7 mouse cellular contexts compared by ENCODE assay signal in genomic region chr17:86337076-86337475, GRCm38 (mm10).
DNase-seq lines count a peak whose midpoint lies in the region; ATAC-seq and TF ChIP-seq lines count a peak whose summit lies in the region.

No protein-coding gene starts in this region.

- dilution Hi-C loops in CH12.LX (cut with MboI; ENCODE audit: extremely low pct_ligation_motif_present, extremely low pct_unique_long_range_greater_than_20kb, low sequenced_read_pairs): no loop called here

- peak overlapping the region; percentile 100 for H3K27ac ChIP-seq in CH12.LX (ENCODE audit: insufficient read depth, low read depth)
- peak overlapping the region; percentile 29; the same call in 1 of the 2 replicates for H3K27ac ChIP-seq in brown adipose tissue, adult 24 weeks (replicated peaks; ENCODE audit: low read depth, low read length)
- peak overlapping the region; percentile 44 for H3K27ac ChIP-seq in small intestine, adult 2 months (ENCODE audit: insufficient read depth, low read depth, low read length)

- no peak for ATAC-seq in cerebellum, adult (ENCODE audit: insufficient number of reproducible peaks, low FRiP score, low TSS enrichment)

- TF ChIP-seq EP300 in CH12.LX (IDR thresholded peaks at IDR 0.05; ENCODE audit: low read length): peak; percentile 90

- no peak for TF ChIP-seq CTCF in CH12.LX (conservative IDR thresholded peaks at IDR 0.05 in 1 of 2, IDR thresholded peaks at IDR 0.05 in 1 of 2; ENCODE audit: low read depth in 2 of 2, low read length in 2 of 2)
- no peak for TF ChIP-seq CTCF in small intestine, adult 2 months (IDR thresholded peaks at IDR 0.05; ENCODE audit: extremely low read depth, insufficient read length, insufficient replicate concordance, low read depth, low read length)

- peak; percentile 94 for DNase-seq in CH12.LX (ENCODE audit: extremely low read depth)
- peak; percentile 60 to 70 for DNase-seq in kidney, postnatal 36 days
- DNase-seq in gastrocnemius, postnatal 25 days: no peak
- no peak for DNase-seq in gastrocnemius, postnatal 4 days (ENCODE audit: low spot score in 2 of 2)

- in situ Hi-C loops in CH12.LX (cut with MboI; ENCODE audit: low pct_ligation_motif_present, low pct_unique_long_range_greater_than_20kb, low sequenced_read_pairs): no loop called here

- WGBS in small intestine, adult 2 months: 60% methylated on average over 3 of the region's 3 CpGs

- H3K79me2 ChIP-seq in CH12.LX (replicated peaks; ENCODE audit: control insufficient read depth, extremely low read depth, insufficient read depth, poor library complexity, severe bottlenecking): peaks cover 4% of the 10 kb centered on the region; the same call in 1 of the 2 replicates

- peaks cover 0 to 16% of the 10 kb centered on the region in 2 experiments for H3K36me3 ChIP-seq in CH12.LX (replicated peaks in 1 of 2; ENCODE audit: control insufficient read depth in 1 of 2, insufficient read depth in 1 of 2, low read length in 1 of 2)
- no peaks in the 10 kb centered on the region for H3K36me3 ChIP-seq in small intestine, adult 2 months (ENCODE audit: control insufficient read depth, insufficient read depth, low read length)

- H3K27me3 ChIP-seq in CH12.LX (replicated peaks): no peaks in the 10 kb centered on the region
- H3K27me3 ChIP-seq in small intestine, adult 2 months (ENCODE audit: control insufficient read depth, insufficient read depth, low read length): no peaks in the 10 kb centered on the region

- peak overlapping the region; percentile 76 for H3K4me2 ChIP-seq in CH12.LX (ENCODE audit: insufficient read depth, low read depth, poor library complexity, severe bottlenecking)

- H3K4me1 ChIP-seq in CH12.LX (ENCODE audit: control insufficient read depth in 1 of 2, insufficient read depth in 2 of 2): peaks cover 42 to 86% of the 10 kb centered on the region in 2 experiments
- peaks cover 14% of the 10 kb centered on the region for H3K4me1 ChIP-seq in brown adipose tissue, adult 24 weeks (ENCODE audit: control insufficient read depth, insufficient read depth, insufficient read length, low read length)
- H3K4me1 ChIP-seq in small intestine, adult 2 months (ENCODE audit: control insufficient read depth, insufficient read depth, insufficient read length, low read length): peaks cover 16% of the 10 kb centered on the region; the same call in 1 of the 2 replicates

- TF ChIP-seq POLR2A in CH12.LX (IDR thresholded peaks at IDR 0.05; ENCODE audit: low read depth, low read length): 0 out of 2 replicates have a peak, but pooled peaks have one; percentile 35
- no peak for TF ChIP-seq POLR2A in small intestine, adult 2 months (IDR thresholded peaks at IDR 0.05; ENCODE audit: low read depth, low read length)

- no peak; the same call in 1 of the 2 replicates for TF ChIP-seq RAD21 in CH12.LX (IDR thresholded peaks at IDR 0.05; ENCODE audit: low read depth, low read length)

- H3K9ac ChIP-seq in CH12.LX (ENCODE audit: insufficient read depth, low read depth): peak overlapping the region; percentile 21; the same call in 1 of the 2 replicates

- no peaks in the 10 kb centered on the region for H3K9me3 ChIP-seq in CH12.LX (replicated peaks; ENCODE audit: low read length)

- peak overlapping the region in 1 of 3 experiments; percentile 45 for H3K4me3 ChIP-seq in CH12.LX (replicated peaks in 1 of 3; ENCODE audit: low read depth in 2 of 3, low read length in 2 of 3, poor library complexity in 1 of 3)
- no peak overlapping the region for H3K4me3 ChIP-seq in brown adipose tissue, adult 24 weeks (ENCODE audit: insufficient read depth, low read depth, low read length)
- no peak overlapping the region for H3K4me3 ChIP-seq in small intestine, adult 2 months (ENCODE audit: low read depth, low read length)

TF ChIP-seq in CH12.LX, 34 proteins besides CTCF, POLR2A, EP300 and RAD21:
- TF ChIP-seq MAFK (IDR thresholded peaks at IDR 0.05; ENCODE audit: insufficient replicate concordance, low read length): no peak
- no peak for TF ChIP-seq ZMIZ1 (IDR thresholded peaks at IDR 0.05; ENCODE audit: low read depth, low read length)
- TF ChIP-seq ELF1 (IDR thresholded peaks at IDR 0.05; ENCODE audit: low read depth, low read length): peak; percentile 62; the same call in 1 of the 2 replicates
- TF ChIP-seq TBP (conservative IDR thresholded peaks at IDR 0.05; ENCODE audit: low read depth, low read length): peak; percentile 72
- TF ChIP-seq MYC (IDR thresholded peaks at IDR 0.05; ENCODE audit: low read depth, low read length): peak; percentile 93
- no peak for TF ChIP-seq NRF1 (IDR thresholded peaks at IDR 0.05; ENCODE audit: low read depth, low read length)
- TF ChIP-seq CHD2 (IDR thresholded peaks at IDR 0.05; ENCODE audit: low read length): no peak
- no peak for TF ChIP-seq NELFE (IDR thresholded peaks at IDR 0.05; ENCODE audit: low read depth, low read length)
- peak; percentile 92 for TF ChIP-seq ETS1 (conservative IDR thresholded peaks at IDR 0.05; ENCODE audit: low read depth, low read length)
- no peak for TF ChIP-seq HCFC1 (IDR thresholded peaks at IDR 0.05; ENCODE audit: low read depth, low read length)
- TF ChIP-seq SIN3A (IDR thresholded peaks at IDR 0.05; ENCODE audit: low read length): no peak
- no peak for TF ChIP-seq ZKSCAN1 (IDR thresholded peaks at IDR 0.05; ENCODE audit: borderline replicate concordance, low read depth, low read length)
- TF ChIP-seq PAX5 (IDR thresholded peaks at IDR 0.05; ENCODE audit: low read length): no peak
- no peak for TF ChIP-seq E2F4 (IDR thresholded peaks at IDR 0.05; ENCODE audit: insufficient replicate concordance, low read depth, low read length)
- peak; percentile 97 for TF ChIP-seq BHLHE40 (IDR thresholded peaks at IDR 0.05; ENCODE audit: low read depth, low read length)
- 0 out of 2 replicates have a peak, but pooled peaks have one; percentile 47 for TF ChIP-seq MAX (IDR thresholded peaks at IDR 0.05; ENCODE audit: low read length)
- no peak for TF ChIP-seq JUND (conservative IDR thresholded peaks at IDR 0.05; ENCODE audit: low read depth, low read length)
- no peak for TF ChIP-seq CHD1 (IDR thresholded peaks at IDR 0.05; ENCODE audit: low read depth, low read length)
- TF ChIP-seq IRF4 (IDR thresholded peaks at IDR 0.05; ENCODE audit: low read depth, low read length): peak; percentile 96
- TF ChIP-seq UBTF (IDR thresholded peaks at IDR 0.05; ENCODE audit: low read depth, low read length): no peak
- TF ChIP-seq RCOR1 (conservative IDR thresholded peaks at IDR 0.05; ENCODE audit: low read depth, low read length): peak; percentile 68; the same call in 1 of the 2 replicates
- TF ChIP-seq USF2 (conservative IDR thresholded peaks at IDR 0.05; ENCODE audit: low read depth, low read length): no peak
- peak; percentile 48 for TF ChIP-seq MXI1 (IDR thresholded peaks at IDR 0.05; ENCODE audit: low read depth, low read length)
- no peak for TF ChIP-seq USF1 (IDR thresholded peaks at IDR 0.05; ENCODE audit: low read depth, low read length)
- 0 out of 2 replicates have a peak, but pooled peaks have one; percentile 55 for TF ChIP-seq KAT2A (IDR thresholded peaks at IDR 0.05; ENCODE audit: insufficient replicate concordance, low read length)
- no peak; the same call in 1 of the 2 replicates for TF ChIP-seq TCF12 (IDR thresholded peaks at IDR 0.05; ENCODE audit: low read depth, low read length)
- TF ChIP-seq ZNF384 (IDR thresholded peaks at IDR 0.05; ENCODE audit: low read depth, low read length): no peak
- no peak for TF ChIP-seq JUN (IDR thresholded peaks at IDR 0.05; ENCODE audit: insufficient read depth, low read depth, low read length)
- TF ChIP-seq ZC3H11A (IDR thresholded peaks at IDR 0.05; ENCODE audit: low read depth, low read length): no peak
- no peak for TF ChIP-seq GABPA (IDR thresholded peaks at IDR 0.05; ENCODE audit: insufficient replicate concordance, low read depth, low read length)
- TF ChIP-seq MAZ (IDR thresholded peaks at IDR 0.05; ENCODE audit: low read depth, low read length): peak; percentile 40; the same call in 1 of the 2 replicates
- no peak for TF ChIP-seq POLR2AphosphoS2 (IDR thresholded peaks at IDR 0.05; ENCODE audit: low read depth, low read length)
- peak; percentile 18; the same call in 1 of the 2 replicates for TF ChIP-seq SMC3 (IDR thresholded peaks at IDR 0.05; ENCODE audit: low read depth, low read length)
- peak; percentile 82 for TF ChIP-seq MEF2A (IDR thresholded peaks at IDR 0.05; ENCODE audit: borderline replicate concordance, low read depth, low read length)

Comparison
In these comparisons a context has a peak if more than half of its experiments do, and no peak if none do; other contexts are left out.
1. DNase-seq: peak in CH12.LX (single experiment) and kidney, postnatal 36 days (2 of 2); none in gastrocnemius, postnatal 25 days (single experiment) and gastrocnemius, postnatal 4 days (0 of 2).
2. H3K27ac ChIP-seq: peak in every context shown above with its lines; median percentile 100 in CH12.LX; 44 in small intestine, adult 2 months; 29 in brown adipose tissue, adult 24 weeks.